Mouse (Mus musculus) urinary bladder, adult 2 months (tissue): ENCODE results near the gene Gpc5. TPM values are rescaled to one million over a fixed set of nuclear protein-coding genes. Genes with fewer than 3 reads are reported as not detected.

ENCODE experiments used
- DNase-seq: peaks from one replicate; pipeline ENCODE4 v3.0.0; 2022; ENCODE audit warnings: low spot score
- polyA plus RNA-seq: library from polyadenylated mRNA; depleted of rRNA; stranded (reverse); fragments of >200 nt; gene quantifications from 2 replicates; pipeline ENCODE4 v1.2.3, GENCODE M21; 2012

The Gpc5 gene
- polyA plus RNA-seq, 1 experiment: not detected

DNA sequence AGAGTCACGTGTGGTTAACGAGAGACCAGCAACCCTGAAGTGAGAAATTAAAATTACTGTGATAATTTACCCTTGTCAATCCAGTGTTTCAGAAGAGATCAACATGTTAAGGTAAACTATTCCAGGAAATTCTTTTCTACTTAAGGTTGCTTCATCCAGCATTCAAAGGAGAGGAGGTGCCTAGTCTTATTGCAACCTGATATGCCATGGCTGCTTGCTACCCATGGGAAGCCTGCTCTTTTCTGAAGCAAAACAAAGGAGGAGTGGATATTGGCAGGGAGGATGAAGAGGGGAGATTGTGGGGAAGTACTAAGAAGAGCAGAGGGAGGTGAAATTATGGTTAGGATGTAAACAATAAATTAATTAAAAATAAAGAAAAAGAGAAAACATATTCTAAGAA lies 15.5 kb downstream of the Gpc5 start:
- no peak for DNase-seq

DNA sequence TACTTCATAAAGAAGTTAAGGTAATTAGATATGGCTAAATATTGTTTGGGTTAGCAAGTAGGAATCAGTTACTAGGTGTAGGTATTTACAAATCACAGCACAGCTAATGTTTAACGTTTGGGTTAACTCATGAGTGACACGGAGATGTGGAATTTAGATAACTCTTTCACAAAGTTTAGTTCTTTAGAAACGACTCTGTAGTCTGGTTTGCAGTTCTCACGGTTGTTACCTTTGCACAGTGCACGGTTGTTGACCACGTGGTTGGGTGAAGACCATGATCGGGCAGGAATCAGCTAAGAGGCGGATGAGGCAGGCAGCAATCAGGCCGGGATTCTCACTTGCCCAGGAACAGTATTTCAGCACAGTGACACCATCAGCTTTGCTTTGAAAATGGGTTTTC lies 26.6 kb downstream of the Gpc5 start:
- no peak for DNase-seq

DNA sequence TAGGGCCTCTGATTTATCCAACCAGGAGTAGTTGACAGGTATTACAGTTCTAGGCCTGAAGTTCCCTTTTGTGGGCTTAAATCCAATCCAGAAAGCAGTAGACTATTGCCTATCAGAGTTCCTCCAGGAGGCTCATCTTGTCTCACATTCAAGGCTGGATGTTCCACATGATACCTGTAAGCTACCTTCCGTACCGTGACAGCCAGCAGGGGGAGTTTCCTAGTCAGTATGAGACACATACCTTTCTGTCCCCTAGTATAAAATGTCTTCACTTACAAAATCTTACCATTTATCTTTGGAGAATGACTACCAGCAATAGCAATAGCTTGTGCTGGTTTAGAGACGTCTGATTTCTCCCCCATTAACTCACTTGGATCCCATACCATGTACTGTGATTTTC lies 56.8 kb downstream of the Gpc5 start:
- DNase-seq: no peak

DNA sequence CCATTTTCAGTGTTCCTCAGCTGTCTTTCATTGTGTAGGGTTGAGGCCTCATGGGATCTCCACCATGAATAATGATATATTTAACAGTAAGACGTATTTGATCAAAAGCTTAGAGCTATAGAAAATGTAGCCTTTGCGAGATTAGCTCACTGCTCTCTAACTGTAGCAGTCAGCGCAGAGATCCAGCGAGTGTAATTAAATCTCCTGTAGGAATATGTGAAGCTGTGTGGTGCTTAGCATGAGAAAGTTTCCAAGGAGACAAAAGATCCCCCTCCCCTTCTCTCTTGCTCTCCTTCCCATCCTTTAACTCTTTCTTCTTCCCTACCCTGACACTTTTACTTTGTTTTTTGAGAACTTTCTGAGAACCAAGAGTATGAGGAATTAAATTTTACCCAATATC lies 64.6 kb downstream of the Gpc5 start:
- DNase-seq: no peak

DNA sequence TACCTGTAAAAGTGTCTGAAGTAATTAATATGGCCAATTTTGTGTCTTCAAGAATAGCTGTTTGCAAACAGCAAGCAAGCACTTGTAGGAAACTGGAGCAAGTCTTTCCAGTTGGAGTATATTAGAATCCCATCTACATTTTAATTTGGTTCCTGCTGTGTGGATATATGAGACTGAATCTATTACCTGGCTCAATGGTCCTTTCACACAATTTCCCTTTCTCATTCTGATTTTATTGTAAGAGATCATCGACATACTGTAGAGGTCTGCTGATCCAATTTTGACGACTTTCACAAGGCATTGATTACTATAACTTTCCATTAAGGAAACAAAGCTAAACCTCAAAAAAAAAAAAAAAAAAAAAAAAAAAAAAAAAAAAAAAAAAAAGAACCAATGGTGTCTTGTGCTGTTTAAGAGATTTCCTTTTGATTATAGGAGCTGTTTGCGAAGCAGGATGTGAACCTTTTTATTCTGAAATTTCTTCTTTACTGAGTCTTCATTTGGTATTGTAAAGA lies 85.4 kb downstream of the Gpc5 start:
- no peak for DNase-seq

DNA sequence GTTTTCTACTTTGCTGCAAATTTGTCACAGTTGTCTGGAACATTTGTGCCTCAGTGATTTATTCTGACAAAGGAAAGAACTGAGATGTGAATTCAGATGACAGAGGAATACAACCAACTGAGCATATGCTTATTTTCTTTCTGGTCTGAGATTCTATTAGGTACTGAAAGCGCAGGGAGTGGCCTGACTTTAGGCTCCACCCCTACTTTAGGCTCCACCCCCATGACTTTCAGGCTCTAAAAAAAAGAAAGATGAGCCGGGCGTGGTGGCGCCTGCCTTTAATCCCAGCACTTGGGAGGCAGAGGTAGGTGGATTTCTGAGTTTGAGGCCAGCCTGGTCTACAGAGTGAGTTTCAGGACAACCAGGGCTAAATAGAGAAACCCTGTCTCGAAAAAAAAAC lies 87.9 kb downstream of the Gpc5 start:
- DNase-seq: no peak

DNA sequence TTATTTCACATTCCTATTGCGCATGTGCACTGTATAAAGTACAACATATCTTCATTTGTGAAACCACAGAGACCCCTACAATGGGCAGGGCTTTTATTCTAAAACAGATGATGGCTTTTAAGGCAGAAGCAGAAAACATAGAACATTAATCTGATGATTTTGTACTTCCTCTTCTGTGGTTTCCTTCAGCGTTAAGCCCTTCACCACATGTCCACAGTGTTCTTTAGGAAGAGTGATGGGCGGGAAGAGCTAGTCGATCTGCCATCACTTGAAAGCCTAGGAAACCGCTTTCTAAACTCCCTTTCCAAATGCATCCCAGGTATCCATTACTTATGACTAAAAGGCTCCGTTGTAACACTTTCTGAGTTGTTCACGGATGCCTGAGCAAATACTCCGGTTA lies 96.2 kb downstream of the Gpc5 start:
- no peak for DNase-seq

DNA sequence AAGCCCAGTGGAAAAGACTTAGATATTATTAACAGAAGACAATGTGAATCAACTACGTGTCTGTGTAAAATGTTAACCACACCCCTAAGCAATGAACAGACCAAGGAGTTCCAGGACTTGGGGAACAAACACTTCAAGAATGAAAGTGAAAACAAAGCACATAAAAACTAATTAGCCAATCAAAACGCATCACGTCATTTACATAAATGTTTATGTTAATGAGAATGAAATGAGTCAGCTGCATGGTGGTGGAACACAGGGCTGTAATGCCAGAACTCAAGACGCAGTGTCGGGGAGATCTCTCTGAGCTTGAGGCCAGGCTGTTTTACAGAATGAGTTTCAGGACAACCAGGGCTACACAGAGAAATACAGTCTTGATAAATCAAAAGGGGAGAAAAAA lies 136.1 kb downstream of the Gpc5 start:
- no peak for DNase-seq

DNA sequence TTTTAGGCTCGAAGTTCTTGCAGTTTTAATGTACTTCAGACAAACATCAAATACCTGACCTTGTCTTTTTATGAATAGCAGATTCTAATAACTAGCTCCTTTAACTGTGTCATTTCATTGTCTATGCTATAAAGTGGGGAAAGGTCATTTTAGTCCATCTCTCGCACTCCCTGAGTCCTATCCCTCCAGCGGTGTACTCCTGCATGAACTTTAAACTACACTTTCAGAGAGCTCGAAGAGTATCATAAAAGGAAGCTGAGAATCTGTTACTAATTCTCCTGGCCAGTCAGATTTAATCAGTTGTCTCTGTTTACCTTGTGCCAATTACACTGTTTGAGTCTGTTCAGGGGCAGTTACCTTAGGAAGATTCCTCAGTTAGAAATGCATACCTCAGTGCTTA lies 144.4 kb downstream of the Gpc5 start:
- DNase-seq: no peak

DNA sequence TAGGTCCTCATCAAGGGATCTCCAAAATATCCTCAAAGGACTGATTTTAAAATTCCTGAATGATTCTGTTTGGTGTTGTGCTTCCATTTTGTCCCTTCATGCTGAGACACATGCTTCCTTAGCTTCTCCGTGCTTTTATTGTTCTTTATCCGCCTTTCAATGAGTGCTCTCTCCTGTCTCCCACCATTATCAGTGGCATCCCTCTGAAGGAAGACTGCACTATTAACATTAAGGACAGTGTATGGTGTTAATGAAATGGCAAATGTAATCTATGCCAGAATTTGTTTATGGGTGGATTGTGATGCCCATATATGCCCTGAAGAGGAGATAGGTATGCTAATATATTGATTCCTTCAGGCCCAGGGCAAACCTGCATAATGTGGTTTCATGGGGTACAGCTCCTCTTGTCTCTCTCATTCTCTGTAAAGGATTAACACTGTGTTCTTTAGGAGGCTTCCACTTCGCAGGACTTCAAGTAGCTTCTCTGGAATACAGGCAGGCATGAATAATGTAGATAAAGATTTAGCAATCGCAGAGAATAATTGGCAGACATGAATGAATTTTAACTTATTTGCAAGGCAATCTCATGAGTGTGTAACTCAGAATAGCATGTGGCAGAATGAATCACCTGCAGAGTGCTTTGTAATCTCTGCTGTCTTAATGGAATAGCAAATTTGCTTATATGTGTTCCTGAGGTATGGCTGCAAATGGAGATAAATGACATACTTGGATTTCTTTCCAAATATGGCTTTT lies 148.8 kb downstream of the Gpc5 start:
- no peak for DNase-seq

DNA sequence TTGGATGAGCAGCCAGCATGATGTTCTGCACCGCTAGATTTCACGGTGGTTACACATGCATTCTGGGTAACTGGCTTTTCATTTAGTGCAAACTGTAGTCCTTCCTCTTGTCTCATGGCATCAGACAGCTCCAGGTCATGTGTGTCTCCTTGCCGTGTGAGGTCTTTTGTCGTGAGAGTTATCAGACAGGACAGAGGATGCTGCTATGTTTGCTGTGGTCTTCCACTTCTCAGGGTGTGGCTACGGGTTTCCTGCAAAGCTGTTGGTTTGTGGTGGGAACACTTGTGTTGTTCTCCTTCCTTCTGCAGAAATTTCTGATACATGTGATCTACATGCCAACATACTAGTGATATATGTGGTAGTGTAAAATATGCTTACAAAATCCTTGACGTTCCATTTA lies 158.5 kb downstream of the Gpc5 start:
- DNase-seq: no peak

DNA sequence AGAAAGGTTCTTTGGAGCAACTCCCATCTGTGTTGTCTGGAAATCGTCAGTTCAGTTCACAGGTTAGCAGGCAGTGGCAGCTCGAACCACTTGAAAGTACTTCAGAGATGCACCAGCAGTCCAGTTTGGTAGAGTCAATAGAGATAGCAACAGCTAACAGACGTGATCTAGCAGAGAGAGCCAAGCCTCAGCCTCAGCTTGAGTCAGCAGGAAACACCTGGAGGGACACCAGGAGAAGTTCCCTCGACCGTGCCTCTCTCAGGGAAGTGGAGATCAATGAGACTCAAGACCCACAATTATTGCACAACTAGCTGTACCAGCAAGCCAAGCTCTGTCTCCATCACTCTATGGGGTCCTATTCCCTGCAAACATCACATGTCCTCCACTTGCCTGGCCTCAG lies 159.8 kb downstream of the Gpc5 start:
- DNase-seq: no peak

DNA sequence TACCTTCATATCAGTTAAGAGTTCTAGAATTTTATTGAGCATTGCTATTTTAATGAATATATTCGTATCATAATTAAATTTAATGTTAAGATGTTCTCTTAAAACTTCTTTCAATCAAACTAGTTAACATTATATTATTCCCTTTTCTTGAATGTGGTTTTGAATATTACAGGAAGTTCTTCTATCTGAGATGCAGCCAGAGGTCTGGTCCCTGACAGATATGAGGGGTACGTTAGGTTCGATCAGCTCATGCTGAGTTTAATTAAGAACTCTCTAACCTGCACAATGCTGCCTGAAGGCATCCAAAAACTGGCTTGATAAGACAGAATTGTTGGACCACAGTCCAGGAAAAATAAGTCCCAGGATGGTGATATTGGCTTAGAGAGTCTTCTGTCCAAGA lies 161.1 kb downstream of the Gpc5 start:
- no peak for DNase-seq

DNA sequence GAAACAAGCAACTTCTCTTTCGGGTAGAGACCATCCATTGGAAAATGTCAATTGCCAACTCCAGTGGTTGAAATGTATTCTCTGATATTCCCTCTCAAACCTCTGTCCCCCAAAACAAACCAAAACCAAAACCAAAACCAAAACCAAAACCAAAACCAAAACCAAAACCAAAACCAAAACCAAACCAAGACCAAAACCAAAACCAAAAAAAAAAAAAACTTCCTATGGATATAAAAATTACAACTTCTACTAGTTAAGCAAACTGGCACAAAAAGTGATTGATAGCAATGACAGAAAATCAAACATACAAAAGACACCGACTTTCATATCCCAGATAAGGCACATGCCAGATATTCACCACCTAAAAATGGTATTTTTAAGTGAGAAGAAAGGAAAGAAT lies 161.7 kb downstream of the Gpc5 start:
- no peak for DNase-seq

DNA sequence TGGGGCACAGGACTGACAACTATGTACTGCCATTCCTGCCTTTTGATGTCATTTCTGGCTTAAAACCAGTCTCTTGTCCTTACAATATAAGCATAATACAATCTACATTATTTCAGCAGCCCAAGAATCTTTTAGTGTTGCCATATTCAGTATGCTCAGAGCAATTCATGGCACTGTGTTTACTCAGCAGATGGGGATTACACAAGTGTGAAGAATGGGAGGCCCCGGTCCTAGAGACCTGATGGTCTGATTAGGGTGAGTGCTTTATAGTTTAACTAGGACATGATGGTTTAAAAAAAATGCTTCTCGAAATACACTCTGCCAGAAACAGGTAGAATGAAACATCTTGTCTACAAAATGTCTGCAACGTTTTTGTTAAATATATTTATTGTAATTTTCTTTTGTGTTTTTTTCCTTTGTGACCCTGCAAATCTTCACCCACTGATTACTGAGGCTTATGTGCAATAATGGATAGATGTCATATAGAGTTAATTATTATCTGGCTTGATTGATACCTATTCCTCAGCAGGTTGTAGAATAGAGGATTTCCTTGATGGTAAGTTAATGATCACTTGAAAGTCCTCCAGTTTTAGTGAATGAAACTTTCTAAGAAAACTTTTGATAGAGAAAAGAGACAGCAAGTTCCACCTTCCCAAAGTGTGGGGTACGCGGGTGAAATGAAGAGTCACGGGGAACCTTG lies 177.8 kb downstream of the Gpc5 start:
- no peak for DNase-seq

DNA sequence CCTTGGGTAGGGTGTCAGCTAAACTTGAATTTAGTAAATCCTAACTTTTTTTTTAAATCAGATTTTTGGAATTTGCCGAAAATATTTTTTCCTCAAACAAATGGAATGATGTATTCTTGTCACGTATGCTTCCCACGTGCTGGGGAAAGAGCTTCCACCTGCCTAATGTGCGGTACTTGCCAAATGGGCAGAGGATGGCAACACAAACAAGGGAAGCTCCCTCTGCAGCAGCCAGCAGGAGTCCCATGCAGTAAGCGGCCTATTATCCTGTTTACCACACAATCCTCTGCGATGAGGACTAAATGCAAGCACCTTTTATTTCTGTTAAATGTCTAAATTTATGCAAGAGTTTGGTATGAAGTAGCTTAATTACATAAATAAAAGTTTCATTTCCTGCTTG lies 178.4 kb downstream of the Gpc5 start:
- no peak for DNase-seq

DNA sequence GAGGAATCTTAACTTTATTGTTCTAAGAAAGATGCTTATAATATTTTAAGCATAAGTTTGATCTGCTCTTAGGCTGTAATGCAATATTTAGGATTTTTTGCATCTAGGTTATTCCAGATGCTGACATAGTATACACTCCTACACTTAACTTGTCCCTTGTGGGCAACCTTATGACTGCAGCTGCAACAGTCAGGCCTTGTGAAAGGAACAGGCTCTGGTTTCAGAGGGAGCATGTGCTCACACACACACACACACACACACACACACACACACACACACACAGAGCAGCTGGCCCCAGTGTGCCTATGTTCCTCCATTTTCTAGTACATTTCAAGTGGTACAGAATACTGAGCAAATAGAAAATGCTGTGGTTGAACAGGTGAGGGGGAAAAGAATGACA lies 190.8 kb downstream of the Gpc5 start:
- DNase-seq: no peak

DNA sequence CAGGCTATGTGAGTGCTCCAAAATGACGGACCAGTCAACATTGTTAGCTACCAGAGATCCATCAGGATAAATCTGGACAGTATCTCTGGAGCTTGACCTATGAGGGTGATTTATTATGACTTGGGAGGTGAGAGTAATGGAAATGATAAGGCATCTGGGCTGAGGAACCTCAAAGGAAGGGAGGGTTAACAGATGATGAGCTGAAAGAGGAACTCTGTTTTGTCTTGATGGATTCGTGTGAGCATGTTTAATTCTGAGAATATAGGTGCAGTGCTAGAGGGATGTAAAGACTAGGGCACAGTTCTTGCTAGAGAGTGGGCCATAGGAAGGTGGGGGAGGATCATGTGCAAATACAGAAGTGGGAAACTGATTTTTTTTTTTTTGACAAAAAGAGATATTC lies 232.2 kb downstream of the Gpc5 start:
- no peak for DNase-seq

DNA sequence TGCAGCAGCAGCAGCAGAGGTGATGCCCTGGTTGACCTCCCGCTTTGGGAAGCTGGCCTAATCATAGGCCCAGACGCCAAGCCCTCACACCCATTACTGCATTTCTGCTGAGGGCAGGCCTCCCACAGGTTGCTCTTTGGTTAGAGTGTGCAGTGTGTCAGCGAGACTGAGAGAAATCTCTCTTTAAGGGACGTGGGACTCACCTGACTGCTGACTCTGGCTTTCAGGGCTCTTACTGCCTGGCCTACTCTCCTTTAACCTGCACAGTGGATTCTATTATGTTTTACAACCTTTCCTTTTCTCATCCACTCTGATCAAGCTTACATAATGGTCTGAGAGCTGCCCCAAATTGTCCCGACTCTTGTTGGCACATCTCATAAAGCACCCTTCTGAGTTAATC lies 234.4 kb downstream of the Gpc5 start:
- DNase-seq: no peak

DNA sequence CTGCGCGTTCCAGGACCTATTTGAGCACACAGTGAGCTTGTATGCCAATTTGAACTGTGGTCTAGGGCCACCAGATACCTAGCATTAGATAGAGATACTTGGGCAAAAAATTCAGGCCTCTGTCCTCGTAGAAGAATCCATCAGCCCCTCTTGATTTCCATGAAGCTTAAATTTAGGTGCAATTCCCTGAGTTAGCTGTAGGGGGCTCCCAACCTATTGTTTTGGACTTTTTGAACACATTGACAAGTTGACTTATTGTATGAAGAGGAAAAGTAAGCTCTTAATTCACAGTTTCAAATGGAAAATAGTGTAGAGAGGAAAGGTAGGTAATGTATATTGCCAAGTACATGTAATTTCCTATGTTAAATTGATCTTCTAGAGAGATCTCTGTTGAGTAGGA lies 247.1 kb downstream of the Gpc5 start:
- no peak for DNase-seq

DNA sequence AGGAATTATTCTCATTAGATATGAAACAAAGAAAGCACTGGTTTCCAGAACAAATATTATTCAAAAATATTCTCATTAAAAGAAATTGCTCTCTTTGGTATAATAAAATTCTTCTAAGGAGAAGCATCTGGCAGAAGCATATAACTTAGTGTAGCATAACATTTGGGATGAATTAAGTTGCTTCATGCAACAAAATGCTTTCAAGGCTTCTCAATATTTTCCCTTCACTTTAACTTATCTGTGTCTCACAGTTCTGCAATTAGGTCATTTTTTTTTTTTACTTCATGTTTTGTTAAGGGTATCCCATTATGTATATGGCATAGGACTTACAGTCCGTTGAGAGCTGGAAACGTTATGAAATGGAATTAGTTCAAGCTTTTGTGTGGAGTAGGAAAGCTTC lies 250.6 kb downstream of the Gpc5 start:
- DNase-seq: no peak

DNA sequence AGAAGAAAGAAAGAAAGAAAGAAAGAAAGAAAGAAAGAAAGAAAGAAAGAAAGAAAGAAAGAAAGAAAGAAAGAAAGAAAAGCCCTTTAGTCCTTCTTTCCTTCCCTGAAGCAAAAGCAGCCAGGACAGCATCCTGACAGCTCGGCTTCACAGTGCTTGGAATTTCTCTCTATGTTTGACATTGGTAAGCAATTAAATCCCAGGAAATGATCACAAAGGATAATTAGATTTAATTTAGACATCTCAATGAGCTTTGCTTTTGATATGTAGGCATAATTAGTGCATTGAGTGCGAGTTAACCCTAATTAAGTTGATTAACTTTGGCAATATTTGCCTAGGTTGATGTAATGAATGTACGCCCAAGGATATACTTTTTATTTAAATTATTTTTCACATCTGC lies 257.4 kb downstream of the Gpc5 start:
- no peak for DNase-seq

DNA sequence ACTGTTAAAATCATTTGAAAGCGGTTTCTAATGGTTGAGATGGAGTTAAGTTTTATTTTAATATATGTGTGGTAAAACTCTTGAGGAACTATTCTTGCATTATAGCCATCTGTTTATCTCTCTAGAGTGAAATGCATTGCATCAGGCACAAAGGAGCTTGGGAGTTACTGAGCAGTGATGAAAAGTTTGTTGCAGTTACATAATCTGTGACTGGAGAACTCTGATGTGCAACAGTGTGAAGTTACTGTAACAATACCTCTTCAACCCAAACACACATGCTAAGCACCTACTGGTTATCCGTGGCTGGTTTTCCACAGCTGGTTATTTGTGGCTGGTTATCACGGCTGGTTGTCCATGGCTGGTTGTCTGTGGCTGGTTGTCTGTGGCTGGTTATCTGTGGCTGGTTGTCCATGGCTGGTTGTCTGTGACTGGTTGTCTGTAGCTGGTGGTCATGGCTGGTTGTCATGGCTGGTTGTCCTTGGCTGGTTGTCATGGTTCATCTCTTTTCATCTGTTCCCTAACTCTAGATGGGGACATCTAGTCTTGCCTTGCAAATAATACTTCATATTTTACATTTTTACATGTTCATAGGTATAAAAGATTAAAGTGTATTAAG lies 273.4 kb downstream of the Gpc5 start:
- DNase-seq: no peak
